Mouse (Mus musculus) megakaryocyte, embryonic 14.5 days (primary cell): Measurements from ENCODE around the gene Nlrx1.

Experiments
- FLI1 ChIP-seq: IDR thresholded peaks from 2 replicates; pipeline ENCODE4 v1.6.1; 2012; ENCODE audit warnings: low read length, inconsistent platforms, mixed read lengths
- GATA1 ChIP-seq: IDR thresholded peaks from 3 replicates; pipeline ENCODE4 v1.6.1; 2012; ENCODE audit warnings: mixed read lengths, low read length, inconsistent platforms, borderline replicate concordance

- TF ChIP-seq GATA1 = no peak
- no peak for TF ChIP-seq FLI1
Observed at GRCm38 (mm10) chr9:44267319-44268026, 926 bp downstream of the Nlrx1 start.
